In the genomic region with DNA sequence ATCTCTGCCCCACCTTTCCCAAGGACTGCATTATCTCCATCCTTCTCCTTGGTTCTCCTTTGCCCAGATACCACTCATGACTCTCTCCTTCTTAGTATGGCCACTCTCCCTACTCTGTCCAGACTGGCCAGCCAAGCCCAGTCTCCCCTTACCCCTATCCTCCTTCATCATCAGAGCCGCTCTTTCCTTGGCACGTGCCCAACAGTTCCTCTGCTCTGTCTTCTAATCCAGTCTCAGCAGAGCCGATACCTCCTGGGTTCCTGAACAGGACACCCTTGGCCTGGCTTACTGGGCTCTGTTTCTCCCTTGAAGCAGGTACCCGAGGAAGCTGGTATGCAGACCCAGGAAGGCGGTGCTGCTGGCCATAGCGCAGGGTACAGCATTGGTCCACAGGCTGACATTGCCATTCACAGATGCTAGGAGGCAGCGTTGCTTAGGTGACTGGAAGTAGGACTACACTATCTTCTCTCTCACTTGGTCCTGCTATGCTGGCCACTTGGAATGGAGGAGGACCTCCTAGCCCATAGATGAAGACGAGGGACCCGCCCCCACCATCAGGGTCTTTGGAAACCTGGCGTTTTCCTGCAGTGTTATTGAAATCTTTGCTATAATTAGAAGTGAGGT, we compare ENCODE assay signal across 16 mouse cellular contexts.
DNase-seq lines count a peak whose midpoint lies in the region; ATAC-seq and TF ChIP-seq lines count a peak whose summit lies in the region.
"Had no signal": no experiment of that assay in that cellular context is flagged by ENCODE, and none has a peak within 500 bp of the region (broad histone marks: within the 10 kb centered on the region; RNA-seq: fewer than 3 reads in every experiment).

No protein-coding gene starts in this region.

- DNase-seq in heart, adult 2 months = no peak
- no peak for DNase-seq in heart, embryonic 10.5 days (ENCODE audit: low spot score)
- no peak for DNase-seq in limb, embryonic 10.5 days (ENCODE audit: low spot score)
- no peak for DNase-seq in stomach, postnatal 0 days (ENCODE audit: low spot score)
- DNase-seq: cerebellum, adult 9-11 months; heart, postnatal 10 days; left cerebral cortex, postnatal 4 days; lung, postnatal 36 days had no signal

- no peak overlapping the region for H3K4me2 ChIP-seq in limb, embryonic 12.5 days
- no peak overlapping the region for H3K4me2 ChIP-seq in neural tube, embryonic 13.5 days
- H3K4me2 ChIP-seq in neural tube, embryonic 15.5 days = no peak overlapping the region
- H3K4me2 ChIP-seq in stomach, postnatal 0 days (replicated peaks; ENCODE audit: low read depth) = no peak overlapping the region
- H3K4me2 ChIP-seq: embryonic facial prominence, embryonic 12.5 days had no signal

- no peak overlapping the region for H3K9ac ChIP-seq in heart, adult 2 months (ENCODE audit: low read depth, low read length)
- no peak overlapping the region for H3K9ac ChIP-seq in limb, embryonic 12.5 days (replicated peaks)
- H3K9ac ChIP-seq in neural tube, embryonic 13.5 days = no peak overlapping the region
- H3K9ac ChIP-seq in neural tube, embryonic 15.5 days (replicated peaks) = no peak overlapping the region
- no peak overlapping the region for H3K9ac ChIP-seq in stomach, postnatal 0 days (ENCODE audit: low read length)
- H3K9ac ChIP-seq: embryonic facial prominence, embryonic 12.5 days had no signal

- TF ChIP-seq EP300 in heart, adult 2 months (IDR thresholded peaks at IDR 0.05; ENCODE audit: insufficient read depth, low read depth, low read length) = no peak
- TF ChIP-seq EP300 in stomach, postnatal 0 days (optimal IDR thresholded peaks at IDR 0.05) = no peak

- 69% methylated on average over 10 of the region's 10 CpGs for WGBS in heart, adult 2 months
- 80% methylated on average over 10 of the region's 10 CpGs for WGBS in heart, embryonic 10.5 days
- WGBS in limb, embryonic 12.5 days = 82% methylated on average over 10 of the region's 10 CpGs
- WGBS in limb, embryonic 10.5 days = 87% methylated on average over 10 of the region's 10 CpGs
- 86% methylated on average over 10 of the region's 10 CpGs for WGBS in neural tube, embryonic 13.5 days
- WGBS in neural tube, embryonic 15.5 days = 84% methylated on average over 10 of the region's 10 CpGs
- WGBS in stomach, postnatal 0 days = 73% methylated on average over 10 of the region's 10 CpGs

- peaks cover under 1% of the 10 kb centered on the region for H3K36me3 ChIP-seq in heart, adult 2 months (ENCODE audit: control insufficient read depth, insufficient read depth, low read length)
- peaks cover 49% of the 10 kb centered on the region for H3K36me3 ChIP-seq in heart, embryonic 10.5 days
- H3K36me3 ChIP-seq in limb, embryonic 12.5 days = peaks cover 86% of the 10 kb centered on the region
- H3K36me3 ChIP-seq in limb, embryonic 10.5 days = peaks cover 93% of the 10 kb centered on the region
- H3K36me3 ChIP-seq in neural tube, embryonic 13.5 days = peaks cover 53% of the 10 kb centered on the region
- H3K36me3 ChIP-seq in neural tube, embryonic 15.5 days = peaks cover 15% of the 10 kb centered on the region; the same call in 1 of the 2 replicates
- H3K36me3 ChIP-seq in stomach, postnatal 0 days (ENCODE audit: control insufficient read depth, insufficient read depth, low read length) = peaks cover 13% of the 10 kb centered on the region

- peaks cover 17% of the 10 kb centered on the region for H3K4me1 ChIP-seq in heart, adult 2 months (ENCODE audit: control insufficient read depth, insufficient read depth, low read length)
- peaks cover 51% of the 10 kb centered on the region for H3K4me1 ChIP-seq in heart, embryonic 10.5 days
- peaks cover 8% of the 10 kb centered on the region for H3K4me1 ChIP-seq in limb, embryonic 12.5 days (replicated peaks)
- H3K4me1 ChIP-seq in limb, embryonic 10.5 days = peaks cover 22% of the 10 kb centered on the region
- H3K4me1 ChIP-seq in neural tube, embryonic 13.5 days (replicated peaks) = peaks cover 52% of the 10 kb centered on the region
- H3K4me1 ChIP-seq in neural tube, embryonic 15.5 days = peaks cover 42% of the 10 kb centered on the region
- no peaks in the 10 kb centered on the region for H3K4me1 ChIP-seq in stomach, postnatal 0 days (replicated peaks; ENCODE audit: control insufficient read depth, insufficient read depth)

- H3K27ac ChIP-seq in heart, adult 2 months = no peak overlapping the region
- no peak overlapping the region for H3K27ac ChIP-seq in heart, embryonic 10.5 days
- 0 out of 2 replicates have a peak overlapping the region, but pooled peaks have one; percentile 50 for H3K27ac ChIP-seq in limb, embryonic 12.5 days
- H3K27ac ChIP-seq in limb, embryonic 10.5 days = no peak overlapping the region
- H3K27ac ChIP-seq in neural tube, embryonic 13.5 days (replicated peaks) = peak overlapping the region; percentile 42; the same call in 1 of the 2 replicates
- H3K27ac ChIP-seq in neural tube, embryonic 15.5 days (replicated peaks) = no peak overlapping the region; the same call in 1 of the 2 replicates
- H3K27ac ChIP-seq in stomach, postnatal 0 days (replicated peaks) = no peak overlapping the region
- H3K27ac ChIP-seq: embryonic facial prominence, embryonic 12.5 days had no signal

- ATAC-seq in limb, embryonic 12.5 days (ENCODE audit: insufficient number of reproducible peaks, insufficient read depth, low FRiP score, low TSS enrichment, low read depth) = no peak
- no peak for ATAC-seq in neural tube, embryonic 13.5 days (ENCODE audit: low read depth)
- ATAC-seq in neural tube, embryonic 15.5 days (ENCODE audit: low FRiP score) = no peak
- no peak for ATAC-seq in stomach, postnatal 0 days (ENCODE audit: low FRiP score, low TSS enrichment)
- ATAC-seq: CD4-positive, CD25-positive, alpha-beta regulatory T cell, adult 4 months; intestine, embryonic 16.5 days; Patski had no signal

- peak; percentile 18; the same call in 1 of the 2 replicates for TF ChIP-seq CTCF in heart, adult 2 months (IDR thresholded peaks at IDR 0.05)
- peak; percentile 48 for TF ChIP-seq CTCF in stomach, postnatal 0 days (IDR thresholded peaks at IDR 0.05; ENCODE audit: low read depth)

- intact Hi-C loops in heart, adult 2 months (cut with DNase I) = loop anchor here (10.0 kb wide), 1 partner anchor 495 kb away; no protein-coding TSS in a partner anchor

- no peak for TF ChIP-seq POLR2A in heart, adult 2 months (IDR thresholded peaks at IDR 0.05; ENCODE audit: insufficient read depth, low read depth, low read length)

- peaks cover 2% of the 10 kb centered on the region; the same call in 1 of the 2 replicates for H3K79me2 ChIP-seq in heart, adult 2 months (replicated peaks; ENCODE audit: control insufficient read depth, insufficient read depth, low read length)

- H3K27me3 ChIP-seq in heart, adult 2 months (ENCODE audit: control insufficient read depth, insufficient read depth, low read length) = no peaks in the 10 kb centered on the region
- H3K27me3 ChIP-seq in heart, embryonic 10.5 days (ENCODE audit: insufficient read depth, poor library complexity, severe bottlenecking) = no peaks in the 10 kb centered on the region
- H3K27me3 ChIP-seq in limb, embryonic 12.5 days = no peaks in the 10 kb centered on the region
- H3K27me3 ChIP-seq in limb, embryonic 10.5 days (ENCODE audit: low read depth, poor library complexity, severe bottlenecking) = no peaks in the 10 kb centered on the region
- H3K27me3 ChIP-seq in neural tube, embryonic 13.5 days = no peaks in the 10 kb centered on the region
- no peaks in the 10 kb centered on the region for H3K27me3 ChIP-seq in neural tube, embryonic 15.5 days (replicated peaks)
- H3K27me3 ChIP-seq in stomach, postnatal 0 days (ENCODE audit: control insufficient read depth, insufficient read depth, low read length) = no peaks in the 10 kb centered on the region
- H3K27me3 ChIP-seq: embryonic facial prominence, embryonic 12.5 days; Patski had no signal

- H3K4me3 ChIP-seq in heart, adult 2 months = no peak overlapping the region
- H3K4me3 ChIP-seq in heart, embryonic 10.5 days = no peak overlapping the region
- no peak overlapping the region for H3K4me3 ChIP-seq in limb, embryonic 12.5 days (replicated peaks)
- no peak overlapping the region for H3K4me3 ChIP-seq in limb, embryonic 10.5 days
- H3K4me3 ChIP-seq in neural tube, embryonic 13.5 days = no peak overlapping the region
- no peak overlapping the region for H3K4me3 ChIP-seq in neural tube, embryonic 15.5 days (replicated peaks)
- no peak overlapping the region for H3K4me3 ChIP-seq in stomach, postnatal 0 days (ENCODE audit: low read depth, low read length)
- H3K4me3 ChIP-seq: embryonic facial prominence, embryonic 12.5 days; myocyte had no signal

- no peaks in the 10 kb centered on the region for H3K9me3 ChIP-seq in heart, embryonic 10.5 days
- no peaks in the 10 kb centered on the region for H3K9me3 ChIP-seq in limb, embryonic 12.5 days
- no peaks in the 10 kb centered on the region for H3K9me3 ChIP-seq in limb, embryonic 10.5 days (replicated peaks)
- H3K9me3 ChIP-seq in neural tube, embryonic 13.5 days = no peaks in the 10 kb centered on the region
- no peaks in the 10 kb centered on the region for H3K9me3 ChIP-seq in neural tube, embryonic 15.5 days (replicated peaks)
- H3K9me3 ChIP-seq in stomach, postnatal 0 days (ENCODE audit: control insufficient read depth, low read length) = no peaks in the 10 kb centered on the region
- H3K9me3 ChIP-seq: embryonic facial prominence, embryonic 12.5 days had no signal

Comparison
In these comparisons a context has a peak if more than half of its experiments do, and no peak if none do; other contexts are left out.
1. H3K27ac ChIP-seq: peak in limb, embryonic 12.5 days (single experiment) and neural tube, embryonic 13.5 days (single experiment); none in heart, adult 2 months (single experiment), heart, embryonic 10.5 days (single experiment), limb, embryonic 10.5 days (single experiment), neural tube, embryonic 15.5 days (single experiment) and stomach, postnatal 0 days (single experiment).